Mouse (Mus musculus): Measurements from ENCODE around the gene Ppfibp1.

- TF ChIP-seq CTCF (IDR thresholded peaks at IDR 0.05; ENCODE audit: low read depth, low read length) (no peak), GATA1 (IDR thresholded peaks at IDR 0.05; ENCODE audit: borderline replicate concordance, low read length) (no peak), TAL1 (conservative IDR thresholded peaks at IDR 0.05; ENCODE audit: low read depth, low read length) (no peak), GATA2 (IDR thresholded peaks at IDR 0.05; ENCODE audit: borderline replicate concordance, low read depth, low read length) (no peak)
These were observed 136.5 kb downstream of the Ppfibp1 start for GRCm38 (mm10) chr6:147024761-147025160.

All from G1E (cell line).